Mouse (Mus musculus) stomach, embryonic 14.5 days (tissue): ENCODE results near the gene Drc1. TPM values are rescaled to one million over a fixed set of nuclear protein-coding genes. Genes with fewer than 3 reads are reported as not detected.

Experiments used
- ATAC-seq: fragments of 200-750 bp; cut with Nextera tagmentation; 2 replicates; pipeline ENCODE4 v1.8.0; 2017; ENCODE audit warnings: low read depth, moderate TSS enrichment; ENCODE audit not compliant: insufficient number of reproducible peaks, insufficient read depth, low FRiP score
- H3K27ac ChIP-seq: fragments of 300-500 bp; sonication (generic); 2 replicates; pipeline ENCODE4 v1.5.1; 2014; ENCODE audit warnings: mild to moderate bottlenecking, low read length, moderate library complexity, mixed read lengths
- H3K27me3 ChIP-seq: fragments of 300-500 bp; sonication (generic); 2 replicates; pipeline ENCODE4 v1.6.1; 2014; ENCODE audit warnings: low read length, control low read depth, mixed read lengths; ENCODE audit not compliant: control insufficient read depth, insufficient read depth
- H3K36me3 ChIP-seq: fragments of 300-500 bp; sonication (generic); 2 replicates; pipeline ENCODE4 v1.6.1; 2014; ENCODE audit warnings: mild to moderate bottlenecking, control low read depth, low read length, moderate library complexity, mixed read lengths; ENCODE audit not compliant: control insufficient read depth, insufficient read depth
- H3K4me1 ChIP-seq: fragments of 300-500 bp; sonication (generic); 2 replicates; pipeline ENCODE4 v1.6.1; 2014; ENCODE audit warnings: low read length, control low read depth, mixed read lengths; ENCODE audit not compliant: control insufficient read depth, insufficient read depth
- H3K4me2 ChIP-seq: fragments of 300-500 bp; sonication (generic); replicated peaks from 2 replicates; pipeline ENCODE4 v1.6.1; 2014; ENCODE audit warnings: low read depth, low read length, control low read depth
- H3K4me3 ChIP-seq: fragments of 300-500 bp; sonication (generic); 2 replicates; pipeline ENCODE4 v1.5.1; 2014; ENCODE audit warnings: low read depth, low read length, control low read depth
- H3K9ac ChIP-seq: fragments of 300-500 bp; sonication (generic); replicated peaks from 2 replicates; pipeline ENCODE4 v1.6.1; 2014; ENCODE audit warnings: low read depth, mild to moderate bottlenecking, control low read depth, low read length, moderate library complexity, mixed read lengths
- H3K9me3 ChIP-seq: fragments of 300-500 bp; sonication (generic); 2 replicates; pipeline ENCODE4 v1.6.1; 2016; ENCODE audit warnings: low read depth, low read length, control low read depth; ENCODE audit not compliant: control insufficient read depth
- WGBS: fragments of 180-500 bp; shearing (Covaris S2); extraction: QIAGEN DNeasy Blood & Tissue Kit; methylation state at CpG from one replicate; pipeline ENCODE4 v1.1.7; 2014; 5-methylcytosine and 5-hydroxymethylcytosine counted together
- polyA plus RNA-seq: library from polyadenylated mRNA; unstranded; fragments of >200 nt; fragmentation: Nextera tagmentation; extraction: Ambion mirVana; gene quantifications from 2 replicates; pipeline ENCODE4 v1.2.1, GENCODE M21; 2014

Gene Drc1
- polyA plus RNA-seq, 1 experiment from 2014 or later, result 0.64 TPM

DNA sequence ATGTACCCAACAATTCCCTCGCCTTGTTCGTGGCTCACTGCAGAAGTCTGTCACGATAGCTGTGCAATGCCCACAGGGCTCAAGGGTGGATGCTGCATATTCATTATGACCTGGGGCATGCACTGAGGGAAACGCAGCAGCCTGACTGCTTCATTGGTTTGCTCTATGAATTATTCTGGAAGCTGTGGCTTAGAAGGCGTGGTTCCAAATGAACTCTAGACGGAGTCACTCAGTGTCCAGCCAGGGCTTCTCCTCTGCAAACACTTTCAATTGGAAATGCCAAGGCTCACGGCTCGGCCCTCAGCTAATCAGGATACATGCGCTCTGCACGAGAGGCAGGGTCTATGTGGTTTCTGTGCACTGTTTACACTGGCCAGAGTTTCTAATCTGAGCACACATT, 130.3 kb downstream of the Drc1 start:
- Histone ChIP-seq H3K9me3 (no peaks in the 10 kb centered on the region), H3K36me3 (no peaks in the 10 kb centered on the region), H3K27ac (no peak overlapping the region), H3K9ac (no peak overlapping the region), H3K4me3 (no peak overlapping the region), H3K4me1 (no peaks in the 10 kb centered on the region), H3K27me3 (no peaks in the 10 kb centered on the region), H3K4me2 (no peak overlapping the region)
- WGBS, result 67% methylated on average over 10 of the region's 10 CpGs
- ATAC-seq, result no peak

DNA sequence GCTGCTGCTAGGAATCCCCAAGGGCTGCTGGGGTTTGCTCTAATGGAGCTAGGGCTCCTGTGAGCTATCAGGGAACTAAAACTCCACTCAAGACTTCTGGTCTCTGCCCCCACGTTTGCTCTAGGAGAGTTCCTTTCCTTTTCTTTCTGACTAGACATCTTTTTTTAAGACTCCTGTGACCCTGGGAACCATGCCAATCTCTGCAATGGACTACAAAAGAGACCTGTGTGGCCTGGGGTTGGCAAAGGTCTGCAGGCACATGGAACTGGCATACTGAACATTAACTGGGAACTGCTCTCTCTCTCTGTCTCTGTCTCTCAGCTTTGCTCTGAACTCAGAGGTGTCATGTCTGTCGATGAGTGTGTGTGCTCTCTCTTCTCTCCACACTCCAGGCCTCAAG, 134.2 kb downstream of the Drc1 start:
- H3K4me2 ChIP-seq, result no peak overlapping the region
- no peaks in the 10 kb centered on the region for H3K9me3 ChIP-seq
- H3K36me3 ChIP-seq, result no peaks in the 10 kb centered on the region
- no peak overlapping the region for H3K4me3 ChIP-seq
- no peak overlapping the region for H3K27ac ChIP-seq
- no peak for ATAC-seq
- no peak overlapping the region for H3K9ac ChIP-seq
- 66% methylated on average over 2 of the region's 2 CpGs for WGBS
- no peaks in the 10 kb centered on the region for H3K27me3 ChIP-seq
- no peaks in the 10 kb centered on the region for H3K4me1 ChIP-seq

DNA sequence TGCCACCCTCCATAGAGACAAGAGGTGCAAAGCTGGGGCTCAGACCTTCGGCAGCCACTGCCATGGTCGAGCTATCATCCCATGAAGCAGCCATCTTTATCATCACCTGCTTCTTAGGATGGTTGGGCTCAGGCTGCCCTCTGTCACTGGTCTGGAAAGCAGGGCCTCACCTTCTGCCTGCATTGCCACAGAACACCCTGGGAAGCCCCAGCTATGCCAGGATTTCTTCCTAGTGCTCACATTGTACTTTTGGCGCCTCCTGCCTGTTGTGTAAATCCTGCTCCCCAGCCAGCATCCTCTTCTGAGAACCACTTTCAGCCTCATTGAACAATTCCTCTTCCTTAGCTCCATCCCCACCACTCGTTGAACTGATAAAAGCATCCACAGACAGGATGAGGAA, 134.7 kb downstream of the Drc1 start:
- no peaks in the 10 kb centered on the region for H3K4me1 ChIP-seq
- H3K27ac ChIP-seq, result no peak overlapping the region
- ATAC-seq, result no peak
- no peak overlapping the region for H3K9ac ChIP-seq
- H3K4me3 ChIP-seq, result no peak overlapping the region
- H3K9me3 ChIP-seq, result no peaks in the 10 kb centered on the region
- H3K27me3 ChIP-seq, result no peaks in the 10 kb centered on the region
- WGBS, result 72% methylated on average over 4 of the region's 4 CpGs
- H3K36me3 ChIP-seq, result no peaks in the 10 kb centered on the region
- H3K4me2 ChIP-seq, result no peak overlapping the region

Other genes starting within 250 kb of the Drc1 start
- 259 and 272 TPM in 2 replicates for gene Tyms, start 207.8 kb upstream of the Drc1 start, polyA plus RNA-seq
- 0.19 and 0.34 TPM in 2 replicates for gene Garem2, start 176.2 kb upstream of the Drc1 start, polyA plus RNA-seq
- not detected in 2 replicates for gene 3110082J24Rik, start 175.3 kb upstream of the Drc1 start, polyA plus RNA-seq
- gene Hadha, start 126.2 kb upstream of the Drc1 start, polyA plus RNA-seq, result 116 and 118 TPM in 2 replicates
- 134 and 164 TPM in 2 replicates for gene Hadhb, start 126.1 kb upstream of the Drc1 start, polyA plus RNA-seq
- 0.59 and 0.81 TPM in 2 replicates for gene Adgrf3, start 75.7 kb upstream of the Drc1 start, polyA plus RNA-seq
- 23.9 and 24.4 TPM in 2 replicates for gene Selenoi, start 48.8 kb upstream of the Drc1 start, polyA plus RNA-seq
- 0.34 and 0.48 TPM in 2 replicates for gene Otof, start 180.5 kb downstream of the Drc1 start, polyA plus RNA-seq
- not detected in 2 replicates for gene 1700001C02Rik, start 184.7 kb downstream of the Drc1 start, polyA plus RNA-seq